8 mouse cellular contexts compared by ENCODE assay signal in genomic region chr6:117907979-117908355, GRCm38 (mm10). TPM values are rescaled to one million over a fixed set of nuclear protein-coding genes. Genes with fewer than 3 reads are reported as not detected.
DNase-seq lines count a peak whose midpoint lies in the region; ATAC-seq lines count a peak whose summit lies in the region.

No protein-coding gene starts in this region.

- H3K36me3 ChIP-seq in lung, embryonic 15.5 days, result no peaks in the 10 kb centered on the region
- no peaks in the 10 kb centered on the region for H3K36me3 ChIP-seq in limb, embryonic 11.5 days (ENCODE audit: control insufficient read depth, insufficient read depth, low read length)
- H3K36me3 ChIP-seq in neural tube, embryonic 13.5 days, result no peaks in the 10 kb centered on the region

- 0% methylated on average over 26 of the region's 26 CpGs for WGBS in lung, embryonic 15.5 days
- WGBS in limb, embryonic 11.5 days, result 0% methylated on average over 26 of the region's 26 CpGs
- WGBS in neural tube, embryonic 13.5 days, result under 1% methylated on average over 26 of the region's 26 CpGs

- H3K4me1 ChIP-seq in lung, embryonic 15.5 days, result peaks cover 33% of the 10 kb centered on the region
- peaks cover 5% of the 10 kb centered on the region for H3K4me1 ChIP-seq in limb, embryonic 11.5 days (ENCODE audit: control insufficient read depth, insufficient read depth, low read length)
- peaks cover 33% of the 10 kb centered on the region for H3K4me1 ChIP-seq in neural tube, embryonic 13.5 days (replicated peaks)

- H3K9me3 ChIP-seq in lung, embryonic 15.5 days, result no peaks in the 10 kb centered on the region
- H3K9me3 ChIP-seq in limb, embryonic 11.5 days (ENCODE audit: control insufficient read depth, low read length), result no peaks in the 10 kb centered on the region
- H3K9me3 ChIP-seq in neural tube, embryonic 13.5 days, result no peaks in the 10 kb centered on the region

- H3K4me3 ChIP-seq in lung, embryonic 15.5 days, result peak overlapping the region; percentile 100
- H3K4me3 ChIP-seq in limb, embryonic 11.5 days (ENCODE audit: low read depth, low read length), result peak overlapping the region; percentile 100
- peak overlapping the region; percentile 95 for H3K4me3 ChIP-seq in neural tube, embryonic 13.5 days

- peak overlapping the region; percentile 68 for H3K4me2 ChIP-seq in lung, embryonic 15.5 days
- peak overlapping the region; percentile 54 for H3K4me2 ChIP-seq in limb, embryonic 11.5 days (ENCODE audit: low read depth, severe bottlenecking)
- peak overlapping the region; percentile 97 for H3K4me2 ChIP-seq in neural tube, embryonic 13.5 days

- no peak for DNase-seq in lung, postnatal 4 days
- DNase-seq in limb, embryonic 11.5 days (ENCODE audit: low spot score), result no peak
- no peak for DNase-seq in embryo, embryonic 11 days
- DNase-seq in spleen, postnatal 4 days (ENCODE audit: low spot score in 2 of 2), result no peak
- DNase-seq in spleen, postnatal 36 days (ENCODE audit: low spot score in 2 of 2), result no peak

- peak overlapping the region; percentile 99 for H3K9ac ChIP-seq in lung, embryonic 15.5 days
- H3K9ac ChIP-seq in limb, embryonic 11.5 days (ENCODE audit: low read length), result peak overlapping the region; percentile 96
- H3K9ac ChIP-seq in neural tube, embryonic 13.5 days, result peak overlapping the region; percentile 94

- no peaks in the 10 kb centered on the region for H3K27me3 ChIP-seq in lung, embryonic 15.5 days
- H3K27me3 ChIP-seq in limb, embryonic 11.5 days (ENCODE audit: control insufficient read depth, insufficient read depth, low read length), result no peaks in the 10 kb centered on the region
- H3K27me3 ChIP-seq in neural tube, embryonic 13.5 days, result no peaks in the 10 kb centered on the region

- H3K27ac ChIP-seq in lung, embryonic 15.5 days, result peak overlapping the region; percentile 99
- H3K27ac ChIP-seq in limb, embryonic 11.5 days (replicated peaks; ENCODE audit: low read depth, low read length), result peak overlapping the region; percentile 87; the same call in 1 of the 2 replicates
- H3K27ac ChIP-seq in neural tube, embryonic 13.5 days (replicated peaks), result peak overlapping the region; percentile 91

- no peak; the same call in 1 of the 2 replicates for ATAC-seq in lung, embryonic 15.5 days (ENCODE audit: borderline replicate concordance, extremely low read depth, low FRiP score, low TSS enrichment)
- peak; percentile 23 for ATAC-seq in erythroblast, adult 5-6 weeks (replicated peaks; ENCODE audit: low FRiP score, poor library complexity, severe bottlenecking)
- no peak for ATAC-seq in limb, embryonic 11.5 days (ENCODE audit: insufficient number of reproducible peaks, low FRiP score, low TSS enrichment, low read depth)
- no peak for ATAC-seq in neural tube, embryonic 13.5 days (ENCODE audit: low read depth)

RNA-seq across cellular contexts. Expression of gene Hnrnpf, which starts 7.8 kb away (rescaled TPM):
- 788 and 807 TPM in 2 replicates for polyA plus RNA-seq in lung, embryonic 15.5 days (2015; fragmentation: Nextera tagmentation; extraction: Ambion mirVana)
- 169 and 187 TPM in 2 replicates for total RNA-seq in erythroblast, adult 5-6 weeks (2015; ENCODE audit: low replicate concordance)
- total RNA-seq in erythroblast, adult 5-6 weeks (2017; ENCODE audit: low replicate concordance), result 279 and 303 TPM in 2 replicates
- polyA plus RNA-seq in limb, embryonic 11.5 days (2014; fragmentation: Nextera tagmentation; extraction: Ambion mirVana), result 852 and 860 TPM in 2 replicates
- polyA plus RNA-seq in neural tube, embryonic 13.5 days (2015; fragmentation: Nextera tagmentation; extraction: Ambion mirVana), result 298 and 333 TPM in 2 replicates

RNA-seq across cellular contexts. Expression of gene Fxyd4, which starts 29.5 kb away (rescaled TPM):
- 4.5 and 5.2 TPM in 2 replicates for polyA plus RNA-seq in lung, embryonic 15.5 days (2015; fragmentation: Nextera tagmentation; extraction: Ambion mirVana)
- not detected in 2 replicates for total RNA-seq in erythroblast, adult 5-6 weeks (2015; ENCODE audit: low replicate concordance)
- not detected in 2 replicates for total RNA-seq in erythroblast, adult 5-6 weeks (2017; ENCODE audit: low replicate concordance)
- 2.0 and 3.9 TPM in 2 replicates for polyA plus RNA-seq in limb, embryonic 11.5 days (2014; fragmentation: Nextera tagmentation; extraction: Ambion mirVana)
- polyA plus RNA-seq in neural tube, embryonic 13.5 days (2015; fragmentation: Nextera tagmentation; extraction: Ambion mirVana), result 2.6 and 2.7 TPM in 2 replicates

RNA-seq across cellular contexts. Expression of gene Zfp239, which starts 46.1 kb away (rescaled TPM):
- polyA plus RNA-seq in lung, embryonic 15.5 days (2015; fragmentation: Nextera tagmentation; extraction: Ambion mirVana), result 7.6 and 7.9 TPM in 2 replicates
- total RNA-seq in erythroblast, adult 5-6 weeks (2015; ENCODE audit: low replicate concordance), result not detected in 2 replicates
- total RNA-seq in erythroblast, adult 5-6 weeks (2017; ENCODE audit: low replicate concordance), result 0.77 and 0.98 TPM in 2 replicates
- polyA plus RNA-seq in limb, embryonic 11.5 days (2014; fragmentation: Nextera tagmentation; extraction: Ambion mirVana), result 13.2 and 16.2 TPM in 2 replicates
- polyA plus RNA-seq in neural tube, embryonic 13.5 days (2015; fragmentation: Nextera tagmentation; extraction: Ambion mirVana), result 12.2 and 12.4 TPM in 2 replicates
